Mouse (Mus musculus): ENCODE data around the gene Hemk1. TPM values are rescaled to one million over a fixed set of nuclear protein-coding genes. Genes with fewer than 3 reads are reported as not detected.

Gene Hemk1
- polyA plus RNA-seq, 1 experiment from 2014 or later = 11.1 TPM

DNA sequence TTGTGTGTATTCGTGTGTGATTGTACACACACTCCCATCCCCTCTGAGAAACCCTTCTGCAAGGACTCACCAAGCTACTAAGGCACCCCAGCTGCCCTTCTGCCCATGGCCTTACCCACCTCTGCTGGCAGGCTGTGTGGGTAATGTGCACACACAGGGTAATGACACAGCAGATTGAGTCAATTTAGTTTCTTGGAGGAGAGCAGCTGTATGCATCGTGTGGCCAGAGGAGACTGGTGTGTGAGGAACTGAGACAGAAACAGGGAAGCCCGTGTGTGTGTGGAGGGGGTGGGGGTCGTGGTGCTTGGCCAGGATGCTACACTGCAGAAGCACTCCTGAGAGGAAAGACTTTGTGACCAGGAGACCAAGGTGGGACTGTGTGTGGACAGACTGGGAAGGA lies 34.3 kb upstream of the Hemk1 start:
- no peak overlapping the region for H3K9ac ChIP-seq (ENCODE audit: low read length)
- H3K4me1 ChIP-seq (ENCODE audit: control insufficient read depth, insufficient read depth, low read length) = peaks cover 6% of the 10 kb centered on the region; the same call in 1 of the 2 replicates
- no peak overlapping the region for H3K4me3 ChIP-seq (ENCODE audit: low read depth, low read length)
- H3K36me3 ChIP-seq (ENCODE audit: control insufficient read depth, insufficient read depth, low read length) = no peaks in the 10 kb centered on the region
- H3K4me2 ChIP-seq (ENCODE audit: low read depth) = no peak overlapping the region
- DNase-seq (ENCODE audit: low spot score) (no peak), ATAC-seq (ENCODE audit: insufficient read depth, low FRiP score, low TSS enrichment) (no peak)
- H3K27ac ChIP-seq (ENCODE audit: low read depth, low read length) = no peak overlapping the region
- H3K9me3 ChIP-seq (ENCODE audit: control insufficient read depth, low read length) = no peaks in the 10 kb centered on the region
- WGBS = 67% methylated on average over 4 of the region's 4 CpGs
- peaks cover 5% of the 10 kb centered on the region for H3K27me3 ChIP-seq (ENCODE audit: control insufficient read depth, insufficient read depth, low read length)

DNA sequence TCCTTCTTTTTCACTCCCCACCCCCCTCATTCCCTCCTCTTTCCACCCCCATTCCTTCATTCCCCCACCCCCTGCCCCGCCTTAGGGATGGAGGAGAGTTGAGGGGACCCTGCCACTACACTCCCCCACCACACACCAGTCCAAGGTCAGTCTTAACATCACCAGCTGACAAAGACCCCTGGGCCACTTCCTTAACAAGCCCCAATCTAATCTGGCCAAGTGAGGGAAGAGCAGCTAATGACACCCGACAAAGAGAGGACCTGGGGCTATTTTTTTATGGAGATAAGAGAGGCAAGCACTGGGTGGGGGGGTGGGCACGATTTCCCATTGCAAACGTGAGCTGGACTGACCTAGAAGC lies 31.9 kb upstream of the Hemk1 start:
- 11% methylated on average over 4 of the region's 4 CpGs for WGBS
- DNase-seq (ENCODE audit: low spot score) (no peak), ATAC-seq (ENCODE audit: insufficient read depth, low FRiP score, low TSS enrichment) (no peak)
- Histone ChIP-seq H3K4me3 (ENCODE audit: low read depth, low read length) (no peak overlapping the region), H3K9me3 (ENCODE audit: control insufficient read depth, low read length) (no peaks in the 10 kb centered on the region), H3K9ac (ENCODE audit: low read length) (no peak overlapping the region), H3K27me3 (ENCODE audit: control insufficient read depth, insufficient read depth, low read length) (no peaks in the 10 kb centered on the region), H3K4me1 (ENCODE audit: control insufficient read depth, insufficient read depth, low read length) (peaks cover 3% of the 10 kb centered on the region; the same call in 1 of the 2 replicates), H3K27ac (ENCODE audit: low read depth, low read length) (no peak overlapping the region), H3K36me3 (ENCODE audit: control insufficient read depth, insufficient read depth, low read length) (no peaks in the 10 kb centered on the region), H3K4me2 (ENCODE audit: low read depth) (no peak overlapping the region)

DNA sequence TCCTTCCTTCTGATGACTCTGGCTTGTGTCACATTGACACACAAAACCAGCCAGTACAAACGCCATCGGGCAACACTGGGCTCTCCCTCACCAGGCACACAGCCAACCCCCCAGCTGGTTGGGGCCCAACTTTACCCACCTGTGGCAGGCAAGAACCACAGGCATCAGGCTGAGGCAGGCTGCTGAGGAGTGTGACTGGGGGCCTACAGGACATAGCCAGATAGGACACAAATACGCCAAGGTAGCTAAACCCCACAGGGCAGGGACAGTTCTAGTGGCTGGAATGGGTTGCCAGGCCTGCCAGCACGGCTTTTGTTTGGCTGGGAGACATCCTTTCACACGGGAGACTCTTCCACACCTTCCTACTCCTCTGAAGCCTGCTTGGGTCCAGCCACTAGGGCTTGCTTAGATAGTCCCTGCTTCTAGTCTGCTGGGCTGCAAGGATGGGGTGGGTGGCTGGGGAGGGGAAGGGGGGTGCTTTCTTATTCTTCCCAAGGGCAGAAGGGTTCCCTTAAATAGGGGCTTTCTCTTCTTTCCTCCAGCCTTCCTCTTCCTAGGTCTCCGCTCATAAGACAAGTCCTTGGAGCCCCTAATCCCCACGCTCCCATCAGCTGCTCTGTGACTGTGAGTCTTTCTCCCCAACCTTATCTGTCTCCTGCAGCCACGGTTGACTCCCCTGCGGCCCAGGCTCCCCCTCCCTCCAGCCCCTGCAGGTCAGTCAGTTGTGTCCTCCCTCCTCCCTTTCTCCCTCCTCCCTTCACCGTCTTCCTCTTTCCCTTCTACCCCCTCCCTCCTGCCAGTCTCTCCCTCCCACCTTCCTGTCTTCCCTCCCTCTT lies 31.3 kb upstream of the Hemk1 start:
- Histone ChIP-seq H3K4me3 (ENCODE audit: low read depth, low read length) (no peak overlapping the region), H3K4me1 (ENCODE audit: control insufficient read depth, insufficient read depth, low read length) (no peaks in the 10 kb centered on the region), H3K4me2 (ENCODE audit: low read depth) (no peak overlapping the region), H3K27me3 (ENCODE audit: control insufficient read depth, insufficient read depth, low read length) (no peaks in the 10 kb centered on the region), H3K36me3 (ENCODE audit: control insufficient read depth, insufficient read depth, low read length) (no peaks in the 10 kb centered on the region), H3K9ac (ENCODE audit: low read length) (no peak overlapping the region), H3K27ac (ENCODE audit: low read depth, low read length) (peak overlapping the region; percentile 35; the same call in 1 of the 2 replicates), H3K9me3 (ENCODE audit: control insufficient read depth, low read length) (no peaks in the 10 kb centered on the region)
- DNase-seq (ENCODE audit: low spot score) = no peak
- no peak for ATAC-seq (ENCODE audit: insufficient read depth, low FRiP score, low TSS enrichment)
- WGBS = 37% methylated on average over 10 of the region's 10 CpGs

DNA sequence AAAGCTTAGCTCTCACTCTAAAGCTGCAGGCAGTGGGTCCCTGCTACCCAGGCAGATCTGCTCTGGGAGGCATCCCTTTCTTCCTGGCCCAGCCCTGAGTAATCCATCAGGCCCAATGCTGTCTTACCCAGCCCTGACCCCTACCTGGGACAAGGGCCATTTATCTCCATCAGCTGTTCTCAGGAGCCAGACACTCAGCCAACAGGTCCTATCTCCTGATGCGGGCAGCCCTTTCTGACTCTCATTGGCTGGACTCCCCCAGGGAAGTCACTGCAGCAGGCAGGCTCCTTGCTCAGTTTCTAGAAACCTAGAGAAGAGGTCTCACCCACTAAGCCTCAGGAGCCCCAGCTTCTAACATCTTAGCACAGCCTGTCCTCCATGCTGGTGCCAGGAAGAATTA lies 30.2 kb upstream of the Hemk1 start:
- ATAC-seq (ENCODE audit: insufficient read depth, low FRiP score, low TSS enrichment) (no peak), DNase-seq (ENCODE audit: low spot score) (no peak)
- no peaks in the 10 kb centered on the region for H3K36me3 ChIP-seq (ENCODE audit: control insufficient read depth, insufficient read depth, low read length)
- no peaks in the 10 kb centered on the region for H3K9me3 ChIP-seq (ENCODE audit: control insufficient read depth, low read length)
- WGBS = 71% methylated on average over 1 of the region's 1 CpGs
- no peak overlapping the region for H3K4me3 ChIP-seq (ENCODE audit: low read depth, low read length)
- no peaks in the 10 kb centered on the region for H3K27me3 ChIP-seq (ENCODE audit: control insufficient read depth, insufficient read depth, low read length)
- no peak overlapping the region for H3K4me2 ChIP-seq (ENCODE audit: low read depth)
- H3K27ac ChIP-seq (ENCODE audit: low read depth, low read length) = no peak overlapping the region
- H3K4me1 ChIP-seq (ENCODE audit: control insufficient read depth, insufficient read depth, low read length) = no peaks in the 10 kb centered on the region
- no peak overlapping the region for H3K9ac ChIP-seq (ENCODE audit: low read length)

DNA sequence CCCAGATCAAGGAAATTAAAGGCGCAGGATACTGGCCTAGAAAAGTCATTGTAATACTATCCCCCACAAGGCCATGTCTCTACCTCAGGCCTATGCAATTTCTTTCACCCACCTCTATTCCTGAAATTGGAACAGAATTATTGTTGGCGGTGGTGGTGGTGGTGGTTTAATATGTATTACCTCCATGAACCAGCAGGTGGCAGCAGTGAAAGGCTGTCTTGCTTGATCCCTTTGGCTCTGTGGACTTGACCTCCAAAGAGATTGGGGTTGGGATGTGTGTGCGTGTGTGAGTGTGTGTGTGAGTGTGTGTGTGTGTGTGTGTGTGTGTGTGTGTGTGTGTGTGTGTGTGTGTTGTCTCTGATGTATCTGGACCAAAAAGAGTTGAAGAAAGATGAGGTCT lies 28.5 kb upstream of the Hemk1 start:
- ATAC-seq (ENCODE audit: insufficient read depth, low FRiP score, low TSS enrichment) (no peak; the same call in 1 of the 2 replicates), DNase-seq (ENCODE audit: low spot score) (peak; percentile 49)
- Histone ChIP-seq H3K36me3 (ENCODE audit: control insufficient read depth, insufficient read depth, low read length) (no peaks in the 10 kb centered on the region), H3K4me2 (ENCODE audit: low read depth) (no peak overlapping the region), H3K9ac (ENCODE audit: low read length) (no peak overlapping the region), H3K4me1 (ENCODE audit: control insufficient read depth, insufficient read depth, low read length) (no peaks in the 10 kb centered on the region), H3K27ac (ENCODE audit: low read depth, low read length) (no peak overlapping the region), H3K27me3 (ENCODE audit: control insufficient read depth, insufficient read depth, low read length) (no peaks in the 10 kb centered on the region), H3K4me3 (ENCODE audit: low read depth, low read length) (no peak overlapping the region), H3K9me3 (ENCODE audit: control insufficient read depth, low read length) (no peaks in the 10 kb centered on the region)
- 15% methylated on average over 3 of the region's 3 CpGs for WGBS

DNA sequence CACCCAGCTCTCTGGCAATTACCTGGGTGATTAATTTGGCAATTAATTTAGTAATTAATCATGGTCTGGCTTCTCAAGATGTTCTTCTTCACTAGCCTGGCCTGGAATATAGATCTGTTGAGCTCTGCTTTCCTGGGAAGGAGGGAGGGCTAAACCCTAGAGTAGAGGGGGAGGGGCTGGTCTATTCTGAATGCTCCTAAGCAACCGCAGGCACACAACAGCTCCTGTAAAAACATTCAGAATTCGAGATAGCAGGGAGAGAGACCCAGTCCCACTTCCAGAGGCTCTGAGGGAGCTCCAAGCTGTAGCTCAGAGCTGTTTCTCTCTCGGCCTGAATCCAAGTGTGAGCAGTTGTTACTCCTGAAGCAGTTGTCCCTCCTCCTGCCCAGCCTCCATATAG lies 22.8 kb upstream of the Hemk1 start:
- Histone ChIP-seq H3K9ac (ENCODE audit: low read length) (no peak overlapping the region), H3K4me3 (ENCODE audit: low read depth, low read length) (no peak overlapping the region), H3K4me2 (ENCODE audit: low read depth) (no peak overlapping the region), H3K36me3 (ENCODE audit: control insufficient read depth, insufficient read depth, low read length) (no peaks in the 10 kb centered on the region), H3K27ac (ENCODE audit: low read depth, low read length) (no peak overlapping the region), H3K27me3 (ENCODE audit: control insufficient read depth, insufficient read depth, low read length) (no peaks in the 10 kb centered on the region), H3K9me3 (ENCODE audit: control insufficient read depth, low read length) (no peaks in the 10 kb centered on the region), H3K4me1 (ENCODE audit: control insufficient read depth, insufficient read depth, low read length) (no peaks in the 10 kb centered on the region)
- no peak for ATAC-seq (ENCODE audit: insufficient read depth, low FRiP score, low TSS enrichment)
- no peak for DNase-seq (ENCODE audit: low spot score)
- WGBS = 23% methylated on average over 3 of the region's 3 CpGs

DNA sequence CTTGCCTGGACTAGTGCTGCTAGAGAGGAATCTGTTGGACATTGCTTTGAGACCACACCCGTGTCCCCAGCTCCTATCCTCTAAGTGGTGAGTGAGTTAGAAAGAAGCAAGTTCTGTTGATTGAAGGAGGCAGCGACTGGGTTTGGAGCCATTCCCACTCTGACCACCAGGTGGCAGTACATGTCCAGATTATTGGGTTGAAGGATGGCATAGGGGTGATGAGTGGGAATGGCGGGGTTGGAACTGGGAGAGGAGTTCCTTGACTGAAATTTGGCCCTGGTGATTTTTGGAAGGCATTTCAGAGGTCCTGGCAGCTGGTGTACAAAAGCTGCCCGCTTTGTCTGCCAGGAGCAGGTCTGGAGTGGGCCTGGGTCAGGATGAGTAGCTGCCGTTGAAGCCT lies 19.5 kb upstream of the Hemk1 start:
- WGBS = 22% methylated on average over 5 of the region's 5 CpGs
- no peaks in the 10 kb centered on the region for H3K4me1 ChIP-seq (ENCODE audit: control insufficient read depth, insufficient read depth, low read length)
- no peak overlapping the region for H3K27ac ChIP-seq (ENCODE audit: low read depth, low read length)
- H3K9ac ChIP-seq (ENCODE audit: low read length) = no peak overlapping the region
- ATAC-seq (ENCODE audit: insufficient read depth, low FRiP score, low TSS enrichment) = peak; percentile 61; the same call in 1 of the 2 replicates
- H3K36me3 ChIP-seq (ENCODE audit: control insufficient read depth, insufficient read depth, low read length) = no peaks in the 10 kb centered on the region
- DNase-seq (ENCODE audit: low spot score) = peak; percentile 84
- no peak overlapping the region for H3K4me2 ChIP-seq (ENCODE audit: low read depth)
- H3K27me3 ChIP-seq (ENCODE audit: control insufficient read depth, insufficient read depth, low read length) = no peaks in the 10 kb centered on the region
- H3K9me3 ChIP-seq (ENCODE audit: control insufficient read depth, low read length) = no peaks in the 10 kb centered on the region
- no peak overlapping the region for H3K4me3 ChIP-seq (ENCODE audit: low read depth, low read length)

DNA sequence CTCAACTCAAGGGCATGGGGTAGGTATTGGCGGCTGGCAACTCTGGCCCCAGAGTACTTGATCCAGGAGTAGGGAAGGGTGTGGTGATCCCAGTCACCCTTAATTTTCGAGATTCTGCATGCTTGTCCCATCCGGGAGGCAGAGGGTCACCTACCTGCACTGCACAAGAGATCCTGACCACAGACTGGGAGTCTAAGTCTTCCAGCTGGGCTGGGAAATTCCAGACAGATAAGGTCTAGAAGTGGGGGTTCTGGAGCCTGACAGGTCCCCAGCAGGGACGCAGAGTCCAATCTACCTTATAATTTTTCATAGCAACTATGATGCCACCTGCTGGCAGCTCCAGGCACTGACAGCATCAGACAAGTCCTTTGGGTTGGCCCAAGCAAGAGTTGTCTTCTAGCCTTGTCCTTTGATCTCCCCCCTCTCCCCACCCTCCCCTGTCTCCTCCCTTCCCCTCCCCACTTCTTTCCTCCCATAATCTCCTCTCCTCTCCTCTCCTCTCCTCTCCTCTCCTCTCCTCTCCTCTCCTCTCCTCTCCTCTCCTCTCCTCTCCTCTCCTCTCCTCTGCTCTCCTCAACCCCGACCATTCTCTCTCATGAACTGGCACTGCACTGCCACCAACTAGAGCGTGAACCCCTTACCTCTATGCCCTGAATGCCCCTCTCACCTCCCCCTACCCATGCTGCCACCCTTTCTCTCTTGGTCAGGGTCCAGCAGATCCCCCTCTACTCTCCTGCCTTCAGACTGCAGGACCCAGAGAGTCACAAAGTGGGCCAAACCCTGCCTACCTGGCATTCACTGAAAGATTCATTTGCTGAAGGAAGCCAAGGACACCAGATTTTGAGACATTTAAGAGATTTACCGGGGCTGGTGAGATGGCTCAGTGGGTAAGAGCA lies 18.0 kb upstream of the Hemk1 start:
- H3K9ac ChIP-seq (ENCODE audit: low read length) = no peak overlapping the region
- 54% methylated on average over 6 of the region's 7 CpGs for WGBS
- no peaks in the 10 kb centered on the region for H3K36me3 ChIP-seq (ENCODE audit: control insufficient read depth, insufficient read depth, low read length)
- no peak overlapping the region for H3K4me3 ChIP-seq (ENCODE audit: low read depth, low read length)
- DNase-seq (ENCODE audit: low spot score) (peak; percentile 68), ATAC-seq (ENCODE audit: insufficient read depth, low FRiP score, low TSS enrichment) (no peak)
- no peak overlapping the region for H3K4me2 ChIP-seq (ENCODE audit: low read depth)
- H3K27me3 ChIP-seq (ENCODE audit: control insufficient read depth, insufficient read depth, low read length) = no peaks in the 10 kb centered on the region
- H3K27ac ChIP-seq (ENCODE audit: low read depth, low read length) = no peak overlapping the region
- no peaks in the 10 kb centered on the region for H3K4me1 ChIP-seq (ENCODE audit: control insufficient read depth, insufficient read depth, low read length)
- H3K9me3 ChIP-seq (ENCODE audit: control insufficient read depth, low read length) = no peaks in the 10 kb centered on the region

Data from neural tube, embryonic 11.5 days (tissue).